In the genomic region with DNA sequence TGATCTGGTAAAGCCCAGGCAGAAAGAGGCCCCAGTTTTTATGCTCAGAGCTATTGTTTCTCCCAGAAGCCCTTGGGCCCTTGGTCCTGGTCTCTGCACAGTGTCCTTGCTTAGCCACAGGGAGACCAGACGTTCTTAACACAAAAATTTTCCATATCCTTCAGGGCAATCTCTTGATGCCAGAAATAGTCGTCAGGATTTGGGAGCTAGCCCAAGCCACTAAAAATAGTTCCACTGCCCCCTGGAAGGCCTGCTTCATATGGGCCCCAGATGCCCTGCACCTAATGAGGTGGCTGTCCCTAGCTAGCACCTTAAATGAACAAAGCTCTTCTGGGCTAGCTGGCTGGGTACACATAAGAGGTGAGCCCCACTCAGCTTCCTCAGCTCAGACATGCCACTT, we compare ENCODE assay signal across 9 mouse cellular contexts.
DNase-seq lines count a peak whose midpoint lies in the region; ATAC-seq and TF ChIP-seq lines count a peak whose summit lies in the region.
"Had no signal": no experiment of that assay in that cellular context is flagged by ENCODE, and none has a peak within 500 bp of the region (broad histone marks: within the 10 kb centered on the region; RNA-seq: fewer than 3 reads in every experiment).

No protein-coding gene starts in this region.

- peak overlapping the region; percentile 85 for H3K27ac ChIP-seq in kidney, adult 2 months (ENCODE audit: insufficient read depth, low read depth, low read length)
- H3K27ac ChIP-seq in kidney, embryonic 16.5 days (ENCODE audit: low read length) = no peak overlapping the region
- peak overlapping the region; percentile 98 for H3K27ac ChIP-seq in heart, adult 2 months
- peak overlapping the region; percentile 75 to 85 for H3K27ac ChIP-seq in heart, embryonic 14.5 days (replicated peaks in 1 of 2; ENCODE audit: control insufficient read depth in 1 of 2, insufficient read depth in 1 of 2, low read depth in 2 of 2, low read length in 2 of 2)
- H3K27ac ChIP-seq in intestine, embryonic 15.5 days = no peak overlapping the region
- H3K27ac ChIP-seq: limb, embryonic 12.5 days had no signal

- ATAC-seq in kidney, embryonic 16.5 days (ENCODE audit: low FRiP score, low TSS enrichment) = no peak
- ATAC-seq in heart, embryonic 14.5 days (ENCODE audit: insufficient number of reproducible peaks, insufficient read depth, low FRiP score, low read depth) = peak; percentile 68
- ATAC-seq in intestine, embryonic 15.5 days = no peak

- H3K4me3 ChIP-seq in kidney, adult 2 months (ENCODE audit: insufficient read depth, low read depth, low read length) = no peak overlapping the region
- no peak overlapping the region for H3K4me3 ChIP-seq in kidney, embryonic 16.5 days (ENCODE audit: low read length)
- H3K4me3 ChIP-seq in heart, adult 2 months = no peak overlapping the region
- H3K4me3 ChIP-seq in heart, embryonic 14.5 days (ENCODE audit: control insufficient read depth in 1 of 2, insufficient read depth in 1 of 2, low read depth in 1 of 2, low read length in 2 of 2) = no peak overlapping the region
- H3K4me3 ChIP-seq in intestine, embryonic 15.5 days (replicated peaks) = no peak overlapping the region
- H3K4me3 ChIP-seq: limb, embryonic 12.5 days had no signal

- peaks cover 15% of the 10 kb centered on the region for H3K4me1 ChIP-seq in kidney, adult 2 months (ENCODE audit: control insufficient read depth, insufficient read depth, low read length)
- H3K4me1 ChIP-seq in kidney, embryonic 16.5 days (ENCODE audit: insufficient read depth, low read length) = no peaks in the 10 kb centered on the region
- H3K4me1 ChIP-seq in heart, adult 2 months (ENCODE audit: control insufficient read depth, insufficient read depth, low read length) = peaks cover 36% of the 10 kb centered on the region
- peaks cover 31 to 44% of the 10 kb centered on the region in 2 experiments for H3K4me1 ChIP-seq in heart, embryonic 14.5 days (ENCODE audit: control insufficient read depth in 2 of 2, insufficient read depth in 2 of 2, low read length in 2 of 2)
- no peaks in the 10 kb centered on the region for H3K4me1 ChIP-seq in intestine, embryonic 15.5 days (replicated peaks)
- H3K4me1 ChIP-seq: limb, embryonic 12.5 days had no signal

- no peak overlapping the region for H3K4me2 ChIP-seq in kidney, embryonic 16.5 days (replicated peaks; ENCODE audit: low read depth, low read length)
- H3K4me2 ChIP-seq in heart, embryonic 14.5 days (ENCODE audit: low read length) = peak overlapping the region; percentile 32; the same call in 1 of the 2 replicates
- H3K4me2 ChIP-seq in intestine, embryonic 15.5 days (replicated peaks) = no peak overlapping the region
- H3K4me2 ChIP-seq: limb, embryonic 12.5 days had no signal

- 23% methylated on average over 2 of the region's 2 CpGs for WGBS in kidney, adult 2 months
- 65% methylated on average over 2 of the region's 2 CpGs for WGBS in kidney, embryonic 16.5 days
- WGBS in heart, adult 2 months = 9% methylated on average over 2 of the region's 2 CpGs
- 6% methylated on average over 2 of the region's 2 CpGs for WGBS in heart, embryonic 14.5 days
- WGBS in intestine, embryonic 15.5 days = 63% methylated on average over 2 of the region's 2 CpGs

- no peak overlapping the region for H3K9ac ChIP-seq in kidney, embryonic 16.5 days (replicated peaks; ENCODE audit: low read length)
- H3K9ac ChIP-seq in heart, adult 2 months (ENCODE audit: low read depth, low read length) = peak overlapping the region; percentile 9; the same call in 1 of the 2 replicates
- H3K9ac ChIP-seq in heart, embryonic 14.5 days (ENCODE audit: low read length) = no peak overlapping the region
- no peak overlapping the region for H3K9ac ChIP-seq in intestine, embryonic 15.5 days
- H3K9ac ChIP-seq: limb, embryonic 12.5 days had no signal

- no peak for TF ChIP-seq CTCF in kidney, adult 2 months (conservative IDR thresholded peaks at IDR 0.05; ENCODE audit: insufficient read depth, insufficient read length, low read depth, low read length)
- no peak for TF ChIP-seq CTCF in heart, adult 2 months (IDR thresholded peaks at IDR 0.05)

- H3K9me3 ChIP-seq in kidney, embryonic 16.5 days (ENCODE audit: low read length) = peaks cover 15% of the 10 kb centered on the region
- peaks cover 16% of the 10 kb centered on the region for H3K9me3 ChIP-seq in heart, embryonic 14.5 days (ENCODE audit: control insufficient read depth, low read length)
- no peaks in the 10 kb centered on the region for H3K9me3 ChIP-seq in intestine, embryonic 15.5 days

- DNase-seq in kidney, adult 2 months = peak; percentile 81
- DNase-seq in heart, adult 2 months = peak; percentile 59 to 81
- DNase-seq in skeletal muscle tissue, adult 2 months (ENCODE audit: low read depth, low spot score) = peak; percentile 85
- no peak for DNase-seq in right cerebral cortex, adult 2 months (ENCODE audit: low spot score in 2 of 2)
- DNase-seq: thymus, postnatal 14 days had no signal

- peak; percentile 75; the same call in 1 of the 2 replicates for TF ChIP-seq EP300 in heart, adult 2 months (IDR thresholded peaks at IDR 0.05; ENCODE audit: insufficient read depth, low read depth, low read length)

- no peak for TF ChIP-seq POLR2A in kidney, adult 2 months (IDR thresholded peaks at IDR 0.05; ENCODE audit: low read depth, low read length)
- TF ChIP-seq POLR2A in heart, adult 2 months (IDR thresholded peaks at IDR 0.05; ENCODE audit: insufficient read depth, low read depth, low read length) = no peak

- intact Hi-C loops in heart, adult 2 months (cut with DNase I) = no loop called here

- no peaks in the 10 kb centered on the region for H3K36me3 ChIP-seq in kidney, adult 2 months (ENCODE audit: control insufficient read depth, insufficient read depth, low read length)
- H3K36me3 ChIP-seq in kidney, embryonic 16.5 days (ENCODE audit: insufficient read depth, low read length) = no peaks in the 10 kb centered on the region
- H3K36me3 ChIP-seq in heart, adult 2 months (ENCODE audit: control insufficient read depth, insufficient read depth, low read length) = peaks cover 10% of the 10 kb centered on the region
- no peaks in the 10 kb centered on the region for H3K36me3 ChIP-seq in heart, embryonic 14.5 days (ENCODE audit: control insufficient read depth, insufficient read depth, low read length)
- H3K36me3 ChIP-seq in intestine, embryonic 15.5 days = no peaks in the 10 kb centered on the region
- H3K36me3 ChIP-seq: limb, embryonic 12.5 days had no signal

- H3K27me3 ChIP-seq in kidney, adult 2 months (replicated peaks; ENCODE audit: control insufficient read depth, insufficient read depth, low read length) = no peaks in the 10 kb centered on the region
- H3K27me3 ChIP-seq in kidney, embryonic 16.5 days (ENCODE audit: insufficient read depth, low read length) = no peaks in the 10 kb centered on the region
- no peaks in the 10 kb centered on the region for H3K27me3 ChIP-seq in heart, adult 2 months (ENCODE audit: control insufficient read depth, insufficient read depth, low read length)
- no peaks in the 10 kb centered on the region for H3K27me3 ChIP-seq in heart, embryonic 14.5 days (ENCODE audit: control insufficient read depth, insufficient read depth, low read length)
- no peaks in the 10 kb centered on the region for H3K27me3 ChIP-seq in intestine, embryonic 15.5 days (replicated peaks)
- H3K27me3 ChIP-seq: limb, embryonic 12.5 days had no signal

- H3K79me2 ChIP-seq in heart, adult 2 months (replicated peaks; ENCODE audit: control insufficient read depth, insufficient read depth, low read length) = no peaks in the 10 kb centered on the region

Comparison
In these comparisons a context has a peak if more than half of its experiments do, and no peak if none do; other contexts are left out.
1. H3K27ac ChIP-seq: peak in kidney, adult 2 months (single experiment), heart, adult 2 months (single experiment) and heart, embryonic 14.5 days (2 of 2); none in kidney, embryonic 16.5 days (single experiment) and intestine, embryonic 15.5 days (single experiment).
2. DNase-seq: peak in kidney, adult 2 months (single experiment), heart, adult 2 months (2 of 2) and skeletal muscle tissue, adult 2 months (single experiment); none in right cerebral cortex, adult 2 months (0 of 2).